Mouse (Mus musculus): ENCODE data around the gene Faf1. TPM values are rescaled to one million over a fixed set of nuclear protein-coding genes. Genes with fewer than 3 reads are reported as not detected.
"Not testable (repeated sequence)": the region's sequence is repeated elsewhere in the genome, so short reads cannot be mapped to it uniquely, and the experiment has no call there.

The Faf1 gene
- total RNA-seq, 2 experiments from 2014 or later = 26.7 to 26.8 TPM

DNA sequence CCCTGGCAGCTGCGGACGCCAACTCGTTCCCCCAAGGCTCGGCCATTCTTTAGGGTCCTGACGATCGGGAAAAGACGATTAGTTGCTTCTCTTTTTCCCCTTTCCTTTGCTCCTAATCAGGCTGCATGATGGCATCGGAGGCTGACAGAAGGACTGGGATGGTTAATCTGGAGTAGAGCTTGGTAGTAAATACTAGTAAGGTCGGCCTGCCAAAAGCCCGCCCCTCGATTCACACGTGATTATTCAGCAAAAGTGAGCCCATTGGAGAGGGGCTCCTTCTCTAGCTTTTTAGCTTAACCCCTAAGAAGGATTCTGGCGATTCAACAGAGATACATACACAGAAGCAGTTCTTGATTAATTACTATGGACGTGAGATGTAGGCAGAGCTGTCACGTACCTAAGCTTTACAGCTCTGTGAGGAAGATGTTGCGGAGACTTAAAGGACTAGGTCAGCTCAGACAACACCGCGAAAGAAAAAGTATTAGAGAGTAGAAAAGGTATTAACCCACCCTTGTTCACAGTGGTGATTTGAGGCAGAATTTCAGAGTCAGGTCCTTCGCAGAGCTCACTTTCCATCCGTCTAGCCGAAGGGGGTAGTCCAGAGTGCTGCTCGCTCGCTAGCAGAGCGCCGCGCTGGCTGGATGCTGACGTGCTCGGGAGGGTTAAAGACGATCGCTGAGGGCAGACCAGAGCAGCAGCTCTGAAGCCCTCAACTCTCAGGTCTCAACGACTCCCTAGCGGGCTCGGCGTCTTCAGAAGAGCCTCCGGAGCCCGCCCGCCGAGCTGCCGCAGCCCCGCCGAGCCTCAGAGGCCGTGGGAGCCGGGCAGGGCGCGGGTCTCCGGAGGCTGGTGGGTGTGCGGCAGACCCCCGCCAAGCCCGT is 11.0 kb upstream of the Faf1 start:
- peak; percentile 42 to 74 for DNase-seq (ENCODE audit: low spot score in 2 of 2)

DNA sequence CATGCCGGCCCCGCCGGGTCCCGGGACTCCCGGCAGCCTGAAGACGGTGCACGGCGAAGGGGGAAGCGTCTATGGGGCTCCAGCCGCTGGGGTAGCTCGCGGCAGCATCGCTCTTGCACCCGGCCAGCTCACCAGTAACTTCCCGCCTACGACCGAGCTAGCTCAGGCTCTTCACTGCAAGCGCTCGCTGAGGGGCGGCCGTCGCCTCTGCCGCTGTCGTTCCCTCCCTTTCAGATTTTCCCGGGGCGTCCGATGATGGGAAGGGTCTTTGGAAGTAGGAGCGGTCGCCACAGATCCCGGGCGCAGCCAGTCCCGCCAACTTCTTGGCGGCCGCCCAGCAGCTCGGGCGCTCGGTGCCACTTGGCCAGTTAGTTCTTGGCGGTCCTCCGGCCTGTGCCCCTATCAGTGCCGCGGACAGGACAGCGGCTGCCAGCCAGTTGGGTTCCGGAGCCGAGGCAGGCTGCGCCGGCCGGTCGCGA is 10.4 kb upstream of the Faf1 start:
- DNase-seq (ENCODE audit: low spot score in 2 of 2) = peak; percentile 53 to 63

DNA sequence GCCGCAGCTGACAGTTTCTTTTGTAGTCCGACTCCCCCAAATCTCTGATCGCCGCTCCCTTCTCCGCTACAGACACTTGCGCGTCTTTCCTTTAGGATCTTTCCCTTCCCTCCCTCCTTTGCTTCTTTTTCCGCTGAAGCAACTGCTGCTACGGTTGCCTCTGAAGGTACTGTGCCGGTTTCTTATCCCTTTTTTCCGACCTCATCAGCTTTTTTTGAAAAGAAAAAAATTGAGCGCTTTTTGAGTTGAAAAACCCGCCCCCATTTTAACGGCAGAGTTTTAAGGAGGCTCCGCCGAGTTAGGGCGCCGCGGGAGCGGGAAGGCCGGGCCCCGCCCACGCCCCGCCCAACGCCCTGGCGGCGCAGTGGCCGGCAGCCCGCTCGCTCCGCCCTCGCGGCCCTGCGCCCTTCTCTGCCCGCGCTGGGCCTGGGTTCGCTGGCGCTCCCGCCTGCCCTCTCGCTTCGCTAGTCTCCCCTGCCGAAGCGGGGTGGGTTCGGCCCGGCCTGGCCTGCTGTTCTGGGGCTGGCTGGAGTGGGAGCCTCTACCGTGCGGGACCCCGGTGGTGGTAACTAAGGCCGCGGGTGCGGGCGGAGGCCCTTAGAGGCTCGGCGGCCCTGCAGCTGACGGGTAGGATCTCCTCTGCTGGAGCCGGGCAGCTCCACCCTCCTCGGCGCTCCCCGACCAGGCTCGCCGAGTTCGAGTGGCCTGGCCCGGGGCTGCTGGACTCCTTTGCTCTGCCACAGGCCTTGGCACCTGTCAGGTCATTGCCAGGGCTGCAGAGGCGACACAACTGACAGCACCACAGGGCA is 9.7 kb upstream of the Faf1 start, which contains the start of gene Cdkn2c:
TSS of gene Cdkn2c (minus strand) at position 729 of the 809 bp plus-strand sequence.
- DNase-seq (ENCODE audit: low spot score in 2 of 2) = peak; percentile 82 to 89

DNA sequence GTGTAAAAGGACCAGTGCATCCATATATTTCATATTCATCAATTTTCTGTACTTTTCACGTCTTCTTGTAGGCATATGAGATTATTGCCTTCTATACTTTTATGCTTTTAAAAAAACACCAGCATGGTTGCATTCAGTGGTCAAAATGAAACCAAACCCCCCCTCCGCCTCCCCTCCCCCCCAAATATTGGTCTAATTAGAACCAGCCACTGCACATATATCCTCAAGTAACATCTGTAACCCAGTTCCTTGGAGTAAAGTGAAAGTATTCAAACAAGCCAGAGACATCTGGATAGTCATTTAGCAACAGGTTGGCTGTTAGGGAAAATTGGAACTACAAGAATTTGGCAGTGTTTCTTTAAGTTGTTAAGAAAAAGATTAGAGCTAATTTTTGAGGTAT is 8.9 kb upstream of the Faf1 start:
- DNase-seq (ENCODE audit: low spot score in 2 of 2) = no peak

DNA sequence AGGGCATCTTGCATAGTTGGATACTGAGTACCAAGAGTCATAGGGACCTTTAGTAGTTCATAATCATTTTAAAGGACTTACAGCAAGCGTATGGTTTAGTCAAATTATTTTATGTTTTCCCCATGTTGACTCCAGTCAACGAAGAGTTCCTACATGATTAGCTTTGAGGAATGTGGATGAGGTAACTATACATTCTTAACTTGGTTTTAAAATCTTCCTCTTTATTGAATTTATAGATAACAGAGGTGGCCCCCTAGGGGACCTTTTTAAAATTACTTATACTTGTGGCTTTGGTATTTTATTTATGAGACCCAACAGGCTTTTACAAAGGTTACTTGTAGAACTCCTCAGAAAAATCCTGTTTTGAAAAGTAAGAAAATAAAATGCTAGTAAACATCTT is 6.2 kb upstream of the Faf1 start:
- no peak for DNase-seq (ENCODE audit: low spot score in 2 of 2)

DNA sequence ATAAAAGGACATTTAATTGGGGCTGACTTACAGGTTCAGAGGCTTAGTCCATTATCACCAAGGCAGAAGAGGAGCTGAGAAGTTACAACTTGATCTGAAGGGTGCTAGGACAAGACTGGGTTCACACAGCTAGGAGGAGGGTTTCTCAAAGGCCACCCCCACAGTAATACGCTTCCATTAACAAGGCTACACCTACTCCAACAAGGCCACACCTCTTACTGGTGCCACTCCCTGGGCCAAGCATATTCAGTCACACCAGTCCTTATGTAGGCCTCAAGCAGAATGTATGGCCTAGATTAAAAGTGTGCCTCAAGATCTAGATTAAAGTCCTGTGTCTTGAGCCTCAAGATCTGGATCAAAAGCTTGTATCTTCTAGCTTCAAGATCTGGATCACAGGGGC is 4.4 kb upstream of the Faf1 start:
- no peak for DNase-seq (ENCODE audit: low spot score in 2 of 2)

DNA sequence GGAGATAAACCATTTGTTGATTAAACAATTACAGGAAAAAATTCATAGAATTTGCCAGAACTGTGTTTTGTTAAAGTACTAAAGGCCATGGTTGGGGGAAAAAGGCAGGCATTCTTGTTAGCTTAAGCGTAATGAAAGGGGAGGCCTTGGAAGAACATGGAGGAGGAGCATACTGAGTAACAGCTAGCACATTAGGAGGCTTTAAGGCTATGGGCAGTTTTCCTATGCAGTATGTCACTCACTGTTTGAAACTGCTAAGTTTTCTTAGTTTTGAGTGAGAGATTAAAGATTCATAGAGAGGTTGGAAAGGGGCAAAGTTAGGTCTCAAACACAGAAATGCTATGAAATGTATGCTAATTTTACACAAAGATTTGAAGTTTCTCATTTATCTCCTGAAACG is 2.3 kb upstream of the Faf1 start:
- no peak for DNase-seq (ENCODE audit: low spot score in 2 of 2)

DNA sequence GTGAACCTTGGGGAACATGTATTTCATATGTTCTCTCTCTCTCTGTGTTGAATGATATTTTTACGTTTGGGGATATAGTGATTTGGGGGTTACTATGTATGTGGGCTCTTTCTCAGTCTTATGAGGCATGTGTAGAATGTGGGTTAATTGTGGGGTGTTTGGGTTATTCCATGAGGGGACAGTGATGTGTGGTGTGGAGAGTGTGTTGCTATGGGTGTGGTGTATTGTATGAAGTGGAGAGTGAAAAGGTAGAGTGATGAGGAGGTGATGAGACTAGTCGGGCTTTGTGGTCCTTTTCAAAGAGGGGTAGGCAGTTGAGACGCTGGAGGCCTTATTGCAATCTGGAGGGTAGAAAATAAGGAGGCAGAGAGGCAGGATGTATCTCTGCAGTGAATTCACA is 833 bp downstream of the Faf1 start:
- DNase-seq (ENCODE audit: low spot score in 2 of 2) = no peak

DNA sequence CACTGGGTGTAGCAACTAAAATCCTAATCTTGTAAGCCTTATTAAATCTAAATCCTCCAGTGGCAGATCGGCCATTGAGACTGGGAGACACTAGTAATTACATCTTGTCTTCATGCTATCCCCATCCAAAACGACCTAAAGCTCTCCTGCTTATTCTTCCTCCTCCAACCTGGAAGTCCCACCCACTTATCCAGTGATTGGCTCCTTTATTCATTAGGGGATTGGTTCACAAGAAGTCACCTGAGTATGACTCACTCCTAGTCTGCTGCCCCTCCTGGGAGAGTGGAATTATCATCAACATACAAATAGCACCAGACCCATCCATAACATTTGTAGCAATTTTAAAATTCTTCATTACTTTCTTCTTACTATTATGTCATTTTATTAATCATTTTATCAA is 7.2 kb downstream of the Faf1 start:
- DNase-seq (ENCODE audit: low spot score in 2 of 2) = no peak

DNA sequence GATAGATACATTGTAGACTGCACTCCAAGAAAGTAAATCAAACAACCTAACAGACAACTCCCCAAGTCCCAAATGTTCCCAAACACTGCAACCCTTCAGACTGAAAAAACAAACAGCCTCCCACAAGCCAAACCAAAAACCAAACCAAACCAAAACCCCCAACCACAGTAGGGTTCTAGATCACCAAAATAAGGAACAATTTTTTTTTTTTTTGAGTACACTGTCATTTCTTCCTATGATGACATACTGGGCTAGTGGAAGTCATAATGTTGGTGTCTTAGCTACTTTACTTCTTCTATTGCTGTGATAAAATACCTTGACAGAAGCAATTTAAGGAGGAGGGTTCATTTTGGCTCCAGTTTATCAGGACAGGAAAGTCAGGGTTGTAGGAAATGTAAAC is 16.3 kb downstream of the Faf1 start:
- no peak for DNase-seq (ENCODE audit: low spot score in 2 of 2)

DNA sequence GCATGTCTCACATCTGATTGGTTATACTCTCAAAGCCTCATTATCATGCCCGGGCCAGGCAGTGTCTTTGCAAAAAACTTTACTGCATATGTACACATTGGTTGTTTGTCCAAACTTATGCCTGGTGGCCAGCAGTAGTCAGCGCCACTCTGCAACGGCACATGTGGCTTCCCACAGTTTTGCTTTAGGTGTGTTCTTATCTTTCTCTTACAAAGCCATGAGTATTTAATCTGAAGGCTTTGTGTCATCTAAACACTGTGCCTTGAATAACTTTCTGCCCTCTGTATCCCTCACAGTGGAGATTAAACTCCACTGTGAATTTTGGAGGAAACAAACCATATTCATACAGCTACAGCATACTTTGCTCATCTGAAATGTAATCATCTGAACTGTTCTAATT is 24.3 kb downstream of the Faf1 start:
- DNase-seq (ENCODE audit: low spot score in 2 of 2) = not testable (repeated sequence)

DNA sequence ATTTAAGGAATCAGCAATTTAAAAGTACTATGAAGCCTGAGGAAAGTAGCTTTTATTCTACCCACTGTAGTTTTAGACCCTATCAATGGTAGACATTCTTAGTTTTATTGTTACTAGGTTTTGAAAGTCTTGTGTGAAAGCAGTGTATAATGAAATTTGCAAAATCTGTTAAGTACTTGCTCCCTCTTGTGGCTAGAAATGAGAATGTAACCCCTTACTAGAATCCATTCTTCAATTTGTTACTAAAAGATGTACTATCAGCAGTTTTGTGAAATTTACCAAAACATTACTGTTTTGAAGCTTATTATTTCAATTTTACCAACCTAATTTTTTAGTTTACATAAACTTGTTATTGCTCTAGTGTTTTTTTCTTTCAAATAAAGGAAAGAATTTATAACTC is 27.2 kb downstream of the Faf1 start:
- no peak for DNase-seq (ENCODE audit: low spot score in 2 of 2)

DNA sequence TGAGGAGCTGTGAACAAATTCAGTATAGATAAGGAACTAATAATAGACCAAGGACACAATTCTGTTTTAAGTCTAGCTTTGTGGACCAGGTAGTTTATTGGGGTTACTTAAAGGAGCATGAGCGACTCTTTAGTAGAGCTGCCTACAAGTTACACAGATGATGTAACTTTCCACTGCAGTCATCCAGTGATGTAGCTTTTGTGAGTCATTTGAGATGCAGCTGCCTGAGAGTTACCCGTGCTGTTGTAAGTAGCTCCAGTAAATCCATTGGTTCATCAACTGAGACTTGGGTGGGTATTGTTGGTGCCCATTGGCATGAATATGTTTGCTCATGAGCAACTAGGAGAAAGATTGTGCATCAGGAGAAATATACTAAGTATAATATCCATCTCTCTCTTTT is 29.0 kb downstream of the Faf1 start:
- DNase-seq (ENCODE audit: low spot score in 2 of 2) = no peak

DNA sequence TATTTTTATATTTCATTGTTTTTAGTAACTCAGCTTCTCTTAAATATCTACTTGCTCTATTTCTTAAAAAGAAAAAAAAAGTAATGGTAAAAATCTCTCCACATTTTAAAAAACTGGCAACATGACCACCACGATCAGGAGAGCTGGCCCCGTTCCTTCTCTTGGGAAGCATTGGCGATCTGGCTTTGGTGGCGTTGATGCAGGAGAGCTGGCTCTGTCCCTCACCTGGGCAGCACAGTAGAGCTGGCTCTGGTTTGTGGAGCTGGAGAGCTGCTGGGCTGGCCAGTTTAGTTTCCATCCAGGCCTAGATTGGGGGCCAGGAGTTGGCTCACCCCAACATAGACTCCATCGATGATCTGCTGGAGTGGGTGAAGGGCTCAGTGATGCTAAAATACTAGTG is 42.9 kb downstream of the Faf1 start:
- DNase-seq (ENCODE audit: low spot score in 2 of 2) = no peak

DNA sequence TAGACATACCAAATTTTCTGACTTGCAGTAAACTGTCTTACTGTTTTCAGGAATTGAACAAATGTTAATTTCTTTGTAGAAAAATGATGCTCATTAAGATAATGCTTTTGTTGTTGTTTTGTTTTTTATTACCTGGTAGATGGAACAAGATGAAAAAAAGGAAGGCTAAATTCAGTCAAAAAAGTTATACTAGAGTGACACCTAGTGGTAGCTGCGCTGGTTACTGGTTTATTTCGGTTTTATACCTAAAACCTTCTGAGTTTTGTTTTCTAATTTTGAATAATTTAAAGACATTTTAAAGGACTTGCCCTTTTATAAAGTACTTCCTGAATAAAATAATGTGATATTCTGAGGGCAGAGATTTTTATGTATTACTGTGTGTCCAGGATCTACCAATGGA is 52.9 kb downstream of the Faf1 start:
- no peak for DNase-seq (ENCODE audit: low spot score in 2 of 2)

DNA sequence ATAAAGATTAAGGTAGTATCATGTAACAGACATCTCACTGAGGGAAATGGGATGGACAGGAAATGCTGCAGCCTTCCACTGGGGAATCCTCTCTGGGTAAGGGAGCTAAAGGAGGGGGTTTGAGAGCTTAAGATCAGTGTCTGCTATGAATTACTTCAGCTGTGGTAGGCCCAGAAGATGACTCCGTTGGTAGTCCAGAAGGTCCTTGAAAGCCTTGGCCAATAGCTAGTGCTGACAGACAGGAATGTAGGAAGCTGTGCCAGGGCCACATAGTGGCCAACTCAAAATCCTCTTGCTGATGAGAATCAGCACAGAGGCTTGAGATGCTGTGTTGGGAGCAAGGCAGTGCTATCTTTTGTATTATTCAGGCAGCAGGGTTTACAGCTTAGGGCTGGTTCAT is 59.4 kb downstream of the Faf1 start:
- peak in 1 of 2 experiments; percentile 56 for DNase-seq (ENCODE audit: low spot score in 2 of 2)

DNA sequence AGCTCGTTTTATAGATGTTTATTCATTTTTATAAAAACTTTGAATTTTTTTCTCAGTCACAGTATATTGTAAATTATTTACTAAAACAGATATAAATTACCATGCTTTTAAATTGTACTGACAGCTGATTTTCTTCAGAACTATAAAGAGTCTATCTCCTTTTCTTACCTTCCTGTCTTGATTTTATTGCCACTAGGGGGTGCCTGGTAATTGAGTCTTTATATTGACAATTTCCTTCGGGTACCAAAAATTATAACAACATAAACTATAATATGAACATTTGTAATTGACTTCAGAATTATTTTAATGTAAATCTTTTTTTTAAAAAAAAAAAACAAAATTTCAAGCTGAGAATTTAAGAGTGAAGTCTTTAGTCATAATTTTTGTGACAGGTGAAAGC is 67.6 kb downstream of the Faf1 start:
- DNase-seq (ENCODE audit: low spot score in 2 of 2) = no peak

DNA sequence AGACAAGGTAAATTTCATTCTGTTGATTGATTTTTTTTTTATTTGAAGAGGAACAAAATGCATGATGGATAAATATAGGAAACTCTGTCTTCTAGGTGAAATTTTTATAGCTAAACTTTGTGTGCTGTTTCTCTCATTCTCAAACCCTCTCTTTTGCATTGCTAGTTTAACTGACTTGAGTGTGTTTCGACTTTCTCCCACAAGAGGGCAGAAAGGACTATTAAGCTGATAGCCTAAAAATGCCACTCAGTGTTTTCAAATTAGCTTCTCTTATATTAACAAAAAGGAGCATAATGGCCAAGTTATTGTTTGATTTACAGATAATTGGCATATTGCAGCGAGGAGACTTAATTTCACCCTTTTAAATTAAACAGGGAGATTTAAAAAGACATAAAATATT is 82.6 kb downstream of the Faf1 start:
- peak in 1 of 2 experiments; percentile 23 for DNase-seq (ENCODE audit: low spot score in 2 of 2)

DNA sequence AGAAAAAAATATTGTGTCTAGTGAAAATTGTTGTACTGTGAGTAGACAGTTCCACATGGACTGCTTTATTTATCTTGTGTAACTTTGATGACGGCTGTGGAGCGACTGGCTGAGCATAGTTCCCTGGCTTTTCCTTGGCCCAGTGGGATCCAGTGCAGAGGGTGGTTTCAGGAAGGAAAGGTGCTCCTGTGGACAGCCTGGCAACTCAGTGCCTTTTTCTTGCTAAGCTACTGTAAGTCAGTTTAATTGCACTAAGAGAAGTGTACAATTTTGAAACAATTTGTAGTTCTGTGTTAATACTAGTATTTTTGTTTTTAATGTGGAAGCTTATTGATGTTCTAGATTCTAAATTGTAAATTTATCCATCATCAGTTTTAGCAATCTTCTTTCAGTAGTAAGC is 83.5 kb downstream of the Faf1 start:
- no peak for DNase-seq (ENCODE audit: low spot score in 2 of 2)

DNA sequence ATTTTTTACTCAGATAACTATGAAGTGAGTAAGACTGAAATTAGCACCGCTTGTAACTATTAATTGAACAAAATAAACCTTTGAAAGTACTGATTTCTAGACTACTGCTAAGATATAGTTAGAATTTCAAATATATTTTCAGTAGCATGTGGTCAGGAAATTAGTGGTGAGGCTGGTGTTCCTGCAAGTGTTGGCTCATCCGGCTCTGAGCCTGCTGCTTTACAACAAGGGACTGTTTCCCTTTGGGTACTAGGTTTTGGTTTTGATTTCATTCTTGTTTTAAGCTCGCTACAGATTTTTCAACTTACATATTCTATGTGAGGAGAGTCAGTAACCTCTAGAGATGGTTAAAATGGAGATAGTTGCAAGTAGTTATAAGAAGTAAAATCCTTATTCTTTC is 84.1 kb downstream of the Faf1 start:
- no peak for DNase-seq (ENCODE audit: low spot score in 2 of 2)

DNA sequence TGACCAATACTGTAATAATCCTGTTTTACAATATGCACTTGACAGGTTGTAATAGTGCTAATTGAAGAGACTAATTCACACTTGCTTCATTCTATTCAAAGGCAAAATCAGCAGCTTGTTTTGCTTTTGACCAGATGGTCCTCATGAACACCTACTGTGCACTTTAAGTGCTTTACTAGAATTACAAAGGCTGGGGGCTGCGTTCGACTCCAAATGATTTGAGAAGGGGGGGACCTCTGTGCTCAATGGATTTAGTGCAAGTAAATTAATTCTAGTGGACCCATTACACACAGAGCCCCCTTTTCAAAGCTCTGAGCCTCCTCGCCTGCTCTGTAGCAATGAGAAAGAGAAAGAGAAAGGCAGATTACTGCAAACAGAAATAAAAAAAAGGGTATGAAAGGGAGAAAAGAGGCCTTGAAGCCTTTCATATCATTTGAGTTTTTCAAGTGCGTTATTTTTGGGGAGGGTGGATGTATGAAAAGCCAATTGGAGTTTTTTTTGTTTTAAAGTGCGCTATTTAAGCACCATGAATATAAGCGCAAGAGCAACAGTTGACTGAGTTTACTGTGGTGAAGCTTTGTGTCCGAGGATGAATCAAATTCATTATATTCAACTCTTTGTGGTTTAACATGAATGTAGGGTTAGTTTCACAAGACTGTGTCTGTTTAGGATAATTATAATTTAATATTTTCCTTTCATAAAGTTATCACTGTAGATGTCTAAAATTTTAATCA is 86.5 kb downstream of the Faf1 start:
- DNase-seq (ENCODE audit: low spot score in 2 of 2) = no peak

DNA sequence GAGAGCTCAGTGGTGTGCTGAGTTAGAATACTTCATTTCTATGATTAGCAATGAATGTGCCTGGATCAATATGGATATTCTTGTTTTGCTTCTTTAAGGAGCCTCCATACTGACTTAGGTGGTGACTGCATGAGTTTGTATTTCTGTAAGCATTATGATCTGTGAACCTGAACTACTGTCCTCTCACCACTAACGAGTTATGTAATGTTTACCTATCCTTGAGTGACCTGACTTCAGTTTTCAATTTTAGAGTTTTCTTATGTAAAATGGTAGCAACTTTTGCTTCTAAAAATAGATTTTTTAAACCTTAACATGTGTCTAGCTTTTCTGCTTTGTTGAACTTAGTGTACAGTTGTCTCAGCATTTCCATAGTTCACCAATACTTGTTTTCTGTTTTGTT is 92.7 kb downstream of the Faf1 start:
- no peak for DNase-seq (ENCODE audit: low spot score in 2 of 2)
